Mouse (Mus musculus) kidney, embryonic 14.5 days (tissue): Measurements from ENCODE around the gene Hamp2. TPM values are rescaled to one million over a fixed set of nuclear protein-coding genes. Genes with fewer than 3 reads are reported as not detected.

ENCODE experiments used
- ATAC-seq: fragments of 200-750 bp; cut with Nextera tagmentation; 2 replicates; pipeline ENCODE4 v1.8.0; 2017; ENCODE audit warnings: moderate number of reproducible peaks, mild to moderate bottlenecking, moderate TSS enrichment, moderate library complexity; ENCODE audit not compliant: low FRiP score, low TSS enrichment
- H3K27ac ChIP-seq: fragments of 300-500 bp; sonication (generic); 2 replicates; pipeline ENCODE4 v1.5.1; 2014; ENCODE audit warnings: low read depth, mild to moderate bottlenecking, low read length, moderate library complexity, mixed read lengths
- H3K27me3 ChIP-seq: fragments of 300-500 bp; sonication (generic); 2 replicates; pipeline ENCODE4 v1.6.1; 2014; ENCODE audit warnings: mild to moderate bottlenecking, low read length; ENCODE audit not compliant: control insufficient read depth, insufficient read depth
- H3K36me3 ChIP-seq: fragments of 300-500 bp; sonication (generic); 2 replicates; pipeline ENCODE4 v1.6.1; 2014; ENCODE audit warnings: low read length, mixed read lengths; ENCODE audit not compliant: control insufficient read depth, insufficient read depth
- H3K4me1 ChIP-seq: fragments of 300-500 bp; sonication (generic); 2 replicates; pipeline ENCODE4 v1.6.1; 2014; ENCODE audit warnings: low read length, mixed read lengths; ENCODE audit not compliant: control insufficient read depth, insufficient read depth
- H3K4me2 ChIP-seq: fragments of 300-500 bp; sonication (generic); replicated peaks from 2 replicates; pipeline ENCODE4 v1.6.1; 2014; ENCODE audit warnings: low read depth, mild to moderate bottlenecking, low read length
- H3K4me3 ChIP-seq: fragments of 300-500 bp; sonication (generic); 2 replicates; pipeline ENCODE4 v1.5.1; 2014; ENCODE audit warnings: mild to moderate bottlenecking, low read length
- H3K9ac ChIP-seq: fragments of 300-500 bp; sonication (generic); 2 replicates; pipeline ENCODE4 v1.6.1; 2014; ENCODE audit warnings: low read depth, mild to moderate bottlenecking, low read length, moderate library complexity
- H3K9me3 ChIP-seq: fragments of 300-500 bp; sonication (generic); 2 replicates; pipeline ENCODE4 v1.6.1; 2016; ENCODE audit warnings: low read length; ENCODE audit not compliant: control insufficient read depth
- WGBS: fragments of 180-500 bp; shearing (Covaris S2); extraction: QIAGEN DNeasy Blood & Tissue Kit; methylation state at CpG from one replicate; pipeline ENCODE4 v1.1.7; 2014; 5-methylcytosine and 5-hydroxymethylcytosine counted together
- polyA plus RNA-seq: library from polyadenylated mRNA; unstranded; fragments of >200 nt; fragmentation: Nextera tagmentation; extraction: Ambion mirVana; gene quantifications from 2 replicates; pipeline ENCODE4 v1.2.1, GENCODE M21; 2014

Hamp2 gene
- polyA plus RNA-seq, 1 experiment from 2014 or later = not detected

- H3K4me2 ChIP-seq = peak overlapping the region; percentile 15
These were observed 51.4 kb downstream of the Hamp2 start for GRCm38 (mm10) chr7:30873083-30873482.

More at GRCm38 (mm10) chr7:30873083-30873482, 51.4 kb downstream of the Hamp2 start:
- 21% methylated on average over 15 of the region's 15 CpGs for WGBS
- no peaks in the 10 kb centered on the region for H3K4me1 ChIP-seq
- H3K9ac ChIP-seq = no peak overlapping the region
- 0 out of 2 replicates have a peak, but pooled peaks have one; percentile 52 for ATAC-seq
- no peaks in the 10 kb centered on the region for H3K36me3 ChIP-seq
- H3K4me3 ChIP-seq = peak overlapping the region; percentile 6; the same call in 1 of the 2 replicates
- no peaks in the 10 kb centered on the region for H3K27me3 ChIP-seq
- H3K27ac ChIP-seq = no peak overlapping the region
- H3K9me3 ChIP-seq = no peaks in the 10 kb centered on the region

Other genes starting within 250 kb of the Hamp2 start
- not detected in 2 replicates for gene 2200002J24Rik, start 225.8 kb downstream of the Hamp2 start, polyA plus RNA-seq
- 1.2 and 1.3 TPM in 2 replicates for gene Atp4a, start 212.5 kb downstream of the Hamp2 start, polyA plus RNA-seq
- 202 and 206 TPM in 2 replicates for gene Tmem147, start 195.1 kb downstream of the Hamp2 start, polyA plus RNA-seq
- gene Gapdhs, start 181.0 kb downstream of the Hamp2 start, polyA plus RNA-seq = 0.61 and 1.6 TPM in 2 replicates
- gene Sbsn, start 173.2 kb downstream of the Hamp2 start, polyA plus RNA-seq = 1.1 and 1.6 TPM in 2 replicates
- 0.74 and 0.95 TPM in 2 replicates for gene Dmkn, start 160.9 kb downstream of the Hamp2 start, polyA plus RNA-seq
- not detected in 2 replicates for gene Krtdap, start 136.8 kb downstream of the Hamp2 start, polyA plus RNA-seq
- 0.31 TPM in 1 of 2 replicates, not detected in the other for gene Ffar2, start 100.9 kb downstream of the Hamp2 start, polyA plus RNA-seq
- gene Ffar3, start 68.5 kb downstream of the Hamp2 start, polyA plus RNA-seq = not detected in 2 replicates
- gene Ffar1, start 63.1 kb downstream of the Hamp2 start, polyA plus RNA-seq = not detected in 2 replicates
- gene Cd22, start 44.3 kb downstream of the Hamp2 start, polyA plus RNA-seq = 0.55 TPM in 1 of 2 replicates, not detected in the other
- 0.28 and 0.30 TPM in 2 replicates for gene Mag, start 9.8 kb downstream of the Hamp2 start, polyA plus RNA-seq
- not detected in 2 replicates for gene Hamp, start 19.4 kb upstream of the Hamp2 start, polyA plus RNA-seq
- gene Usf2, start 32.1 kb upstream of the Hamp2 start, polyA plus RNA-seq = 21.1 and 29.2 TPM in 2 replicates
- gene Lsr, start 48.8 kb upstream of the Hamp2 start, polyA plus RNA-seq = 48.5 and 57.1 TPM in 2 replicates
- 5.3 TPM in 2 replicates for gene Fam187b, start 49.1 kb upstream of the Hamp2 start, polyA plus RNA-seq
- 23.3 and 25.8 TPM in 2 replicates for gene Fxyd5, start 117.8 kb upstream of the Hamp2 start, polyA plus RNA-seq
- 8.0 and 9.5 TPM in 2 replicates for gene Fxyd7, start 126.8 kb upstream of the Hamp2 start, polyA plus RNA-seq
- 29.8 and 46.3 TPM in 2 replicates for gene Fxyd1, start 132.5 kb upstream of the Hamp2 start, polyA plus RNA-seq
- 0.47 TPM in 1 of 2 replicates, not detected in the other for gene Lgi4, start 134.7 kb upstream of the Hamp2 start, polyA plus RNA-seq
- gene Fxyd3, start 152.0 kb upstream of the Hamp2 start, polyA plus RNA-seq = 13.4 and 18.2 TPM in 2 replicates
- gene Hpn, start 190.6 kb upstream of the Hamp2 start, polyA plus RNA-seq = 26.4 and 27.5 TPM in 2 replicates
- gene Scn1b, start 202.3 kb upstream of the Hamp2 start, polyA plus RNA-seq = 1.0 and 1.6 TPM in 2 replicates
- 50.3 and 61.9 TPM in 2 replicates for gene Gramd1a, start 231.2 kb upstream of the Hamp2 start, polyA plus RNA-seq